ENCODE assay signal across 29 mouse cellular contexts in the genomic region with DNA sequence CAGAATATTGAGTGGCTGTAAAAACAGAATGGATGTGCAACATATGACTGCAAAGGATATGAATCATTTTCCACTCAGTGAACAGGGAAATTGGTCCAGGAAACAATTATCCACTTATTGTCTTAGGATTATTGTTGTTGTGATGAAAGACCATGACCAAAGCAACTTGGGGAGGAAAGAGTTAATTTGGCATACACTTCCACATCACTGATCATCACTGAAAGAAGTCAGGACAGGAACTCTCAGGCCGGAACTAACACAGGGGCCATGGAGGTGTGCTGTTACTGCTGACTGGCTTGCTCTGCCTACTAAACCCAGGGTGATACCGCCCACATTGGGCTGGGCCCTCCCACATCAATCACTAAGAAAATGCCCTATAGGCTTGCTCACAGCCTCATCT.
DNase-seq lines count a peak whose midpoint lies in the region; ATAC-seq lines count a peak whose summit lies in the region.
"Had no signal": no experiment of that assay in that cellular context is flagged by ENCODE, and none has a peak within 500 bp of the region (broad histone marks: within the 10 kb centered on the region; RNA-seq: fewer than 3 reads in every experiment).

No protein-coding gene starts in this region.

- no peaks in the 10 kb centered on the region for H3K36me3 ChIP-seq in kidney, embryonic 14.5 days (ENCODE audit: control insufficient read depth, insufficient read depth, low read length)
- H3K36me3 ChIP-seq in embryonic facial prominence, embryonic 13.5 days = no peaks in the 10 kb centered on the region
- H3K36me3 ChIP-seq: hindbrain, embryonic 12.5 days; intestine, embryonic 15.5 days; midbrain, embryonic 15.5 days had no signal

- peak; percentile 55; the same call in 1 of the 2 replicates for ATAC-seq in kidney, embryonic 14.5 days (ENCODE audit: low FRiP score, low TSS enrichment)
- ATAC-seq in embryonic facial prominence, embryonic 13.5 days (ENCODE audit: insufficient number of reproducible peaks, insufficient read depth, low FRiP score, low TSS enrichment, low read depth) = no peak
- ATAC-seq: hindbrain, postnatal 0 days; intestine, embryonic 15.5 days; midbrain, embryonic 15.5 days had no signal

- no peak overlapping the region for H3K4me3 ChIP-seq in kidney, embryonic 14.5 days (ENCODE audit: low read length)
- no peak overlapping the region for H3K4me3 ChIP-seq in embryonic facial prominence, embryonic 13.5 days
- H3K4me3 ChIP-seq: hindbrain, embryonic 12.5 days; intestine, embryonic 15.5 days; midbrain, embryonic 15.5 days had no signal

- no peaks in the 10 kb centered on the region for H3K9me3 ChIP-seq in kidney, embryonic 14.5 days (ENCODE audit: control insufficient read depth, low read length)
- no peaks in the 10 kb centered on the region for H3K9me3 ChIP-seq in embryonic facial prominence, embryonic 13.5 days
- H3K9me3 ChIP-seq: hindbrain, embryonic 12.5 days; intestine, embryonic 15.5 days; midbrain, embryonic 15.5 days had no signal

- no peak overlapping the region for H3K9ac ChIP-seq in kidney, embryonic 14.5 days (ENCODE audit: low read depth, low read length)
- no peak overlapping the region for H3K9ac ChIP-seq in embryonic facial prominence, embryonic 13.5 days
- H3K9ac ChIP-seq: hindbrain, embryonic 12.5 days; intestine, embryonic 15.5 days; liver, embryonic 14.5 days; midbrain, embryonic 15.5 days had no signal

- H3K27ac ChIP-seq in kidney, embryonic 14.5 days (ENCODE audit: low read depth, low read length) = no peak overlapping the region
- H3K27ac ChIP-seq in embryonic facial prominence, embryonic 13.5 days = peak overlapping the region; percentile 62; the same call in 1 of the 2 replicates
- H3K27ac ChIP-seq: hindbrain, embryonic 12.5 days; hindbrain, postnatal 0 days; intestine, embryonic 15.5 days; kidney, postnatal 0 days; liver, embryonic 14.5 days; midbrain, embryonic 15.5 days; stomach, postnatal 0 days had no signal

- 54% methylated on average over 2 of the region's 2 CpGs for WGBS in kidney, embryonic 14.5 days
- WGBS in embryonic facial prominence, embryonic 13.5 days = 30% methylated on average over 2 of the region's 2 CpGs

- no peaks in the 10 kb centered on the region for H3K4me1 ChIP-seq in kidney, embryonic 14.5 days (ENCODE audit: control insufficient read depth, insufficient read depth, low read length)
- peaks cover 5% of the 10 kb centered on the region; the same call in 1 of the 2 replicates for H3K4me1 ChIP-seq in embryonic facial prominence, embryonic 13.5 days
- H3K4me1 ChIP-seq: hindbrain, embryonic 12.5 days; intestine, embryonic 15.5 days; midbrain, embryonic 15.5 days had no signal

- DNase-seq in kidney, postnatal 10 days = no peak
- peak; percentile 83 for DNase-seq in Muller cell, postnatal 12 days (ENCODE audit: inconsistent ontology term)
- DNase-seq in retina, embryonic 14.5 days (ENCODE audit: low spot score) = peak; percentile 62
- DNase-seq in lung, postnatal 4 days = no peak
- no peak for DNase-seq in thymus, postnatal 14 days
- DNase-seq in layer of hippocampus, postnatal 10 days (ENCODE audit: low spot score in 2 of 2) = no peak
- DNase-seq: adrenal gland, postnatal 14 days; B cell, adult 2 months; cerebellum, adult 11 months; cerebellum, adult 9-10 months; embryo, embryonic 11 days; gastrocnemius, postnatal 10 days; kidney, adult 2 months; layer of hippocampus, adult 9-11 months; liver; lung, adult 2 months; lung, postnatal 14 days; right cerebral cortex, postnatal 14 days; thymus, adult 18-20 months had no signal

- H3K4me2 ChIP-seq in kidney, embryonic 14.5 days (replicated peaks; ENCODE audit: low read depth, low read length) = no peak overlapping the region
- no peak overlapping the region for H3K4me2 ChIP-seq in embryonic facial prominence, embryonic 13.5 days
- H3K4me2 ChIP-seq: hindbrain, embryonic 12.5 days; intestine, embryonic 15.5 days; midbrain, embryonic 15.5 days had no signal

- H3K27me3 ChIP-seq in kidney, embryonic 14.5 days (ENCODE audit: control insufficient read depth, insufficient read depth, low read length) = no peaks in the 10 kb centered on the region
- H3K27me3 ChIP-seq in embryonic facial prominence, embryonic 13.5 days = no peaks in the 10 kb centered on the region
- H3K27me3 ChIP-seq: CH12.LX; hindbrain, embryonic 12.5 days; intestine, embryonic 15.5 days; midbrain, embryonic 15.5 days had no signal

Comparison
In these comparisons a context has a peak if more than half of its experiments do, and no peak if none do; other contexts are left out.
1. DNase-seq: peak in Muller cell, postnatal 12 days (single experiment) and retina, embryonic 14.5 days (single experiment); none in kidney, postnatal 10 days (single experiment), lung, postnatal 4 days (0 of 2), thymus, postnatal 14 days (single experiment) and layer of hippocampus, postnatal 10 days (0 of 2).